Mouse (Mus musculus): ENCODE measurements around the gene Gm44965.

DNA sequence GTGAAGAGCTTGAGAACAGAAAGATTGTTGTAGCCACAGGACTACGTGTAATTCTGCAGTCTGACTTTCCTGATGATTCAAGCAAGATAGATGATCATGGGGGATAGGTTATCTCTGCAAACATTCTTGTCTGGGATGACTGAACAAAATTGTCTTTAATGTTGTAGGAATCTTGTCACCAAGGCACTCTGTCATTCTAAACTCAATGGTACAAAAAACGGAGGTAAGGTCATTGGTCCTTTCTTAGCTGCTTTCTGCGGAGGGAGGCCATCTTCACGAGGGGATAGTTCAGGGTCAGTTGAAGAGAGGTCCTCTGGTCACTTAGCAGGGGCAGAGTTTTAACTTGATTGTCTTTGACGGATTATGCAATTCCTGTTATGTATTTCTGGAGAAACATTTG lies 15.0 kb upstream of the Gm44965 start:
- TF ChIP-seq CTCF (IDR thresholded peaks at IDR 0.05; ENCODE audit: insufficient read depth, low read depth, low read length), result no peak
- TF ChIP-seq POLR2A (IDR thresholded peaks at IDR 0.05; ENCODE audit: insufficient read depth, low read depth, low read length), result no peak
